Mouse (Mus musculus): ENCODE measurements at regions not wholly inside any gene's neighbourhood (a gene's known extent, or its start where the extent isn't known, plus 50 kb on each side); places are given as distances from the start of the nearest gene placed in this dataset.

GRCm38 (mm10) chr9:101730136-101730535 is 131.5 kb upstream of the 9630041A04Rik start:
- Histone ChIP-seq H3K27me3 (ENCODE audit: control insufficient read depth, insufficient read depth, low read length) (no peaks in the 10 kb centered on the region), H3K4me1 (ENCODE audit: control insufficient read depth, insufficient read depth, low read length) (peaks cover 7% of the 10 kb centered on the region; the same call in 1 of the 2 replicates), H3K9ac (replicated peaks; ENCODE audit: low read depth, low read length) (no peak overlapping the region), H3K27ac (ENCODE audit: low read depth, low read length) (no peak overlapping the region), H3K9me3 (ENCODE audit: control insufficient read depth, low read length) (no peaks in the 10 kb centered on the region), H3K36me3 (ENCODE audit: control insufficient read depth, insufficient read depth, low read length) (no peaks in the 10 kb centered on the region), H3K4me2 (ENCODE audit: low read depth, low read length) (no peak overlapping the region), H3K4me3 (ENCODE audit: low read depth, low read length) (no peak overlapping the region)
- 7% methylated on average over 3 of the region's 3 CpGs for WGBS
- ATAC-seq (ENCODE audit: low read depth) = no peak

GRCm38 (mm10) chr9:101717911-101718310 is 143.7 kb upstream of the 9630041A04Rik start:
- peak; percentile 66; the same call in 1 of the 2 replicates for ATAC-seq (ENCODE audit: low read depth)
- H3K27me3 ChIP-seq (ENCODE audit: control insufficient read depth, insufficient read depth, low read length) = no peaks in the 10 kb centered on the region
- WGBS = 24% methylated on average over 2 of the region's 2 CpGs

GRCm38 (mm10) chr9:101716326-101716725 is 145.3 kb upstream of the 9630041A04Rik start:
- no peak for ATAC-seq (ENCODE audit: low read depth)
- no peak overlapping the region for H3K9ac ChIP-seq (replicated peaks; ENCODE audit: low read depth, low read length)
- WGBS = 69% methylated on average over 5 of the region's 5 CpGs
- H3K9me3 ChIP-seq (ENCODE audit: control insufficient read depth, low read length) = no peaks in the 10 kb centered on the region
- no peak overlapping the region for H3K4me3 ChIP-seq (ENCODE audit: low read depth, low read length)
- 0 out of 2 replicates have a peak, but pooled peaks cover 8% of the 10 kb centered on the region for H3K4me1 ChIP-seq (ENCODE audit: control insufficient read depth, insufficient read depth, low read length)
- H3K27me3 ChIP-seq (ENCODE audit: control insufficient read depth, insufficient read depth, low read length) = no peaks in the 10 kb centered on the region
- no peak overlapping the region for H3K4me2 ChIP-seq (ENCODE audit: low read depth, low read length)
- no peaks in the 10 kb centered on the region for H3K36me3 ChIP-seq (ENCODE audit: control insufficient read depth, insufficient read depth, low read length)
- no peak overlapping the region for H3K27ac ChIP-seq (ENCODE audit: low read depth, low read length)

More at GRCm38 (mm10) chr9:101717911-101718310, 143.7 kb upstream of the 9630041A04Rik start:
- no peak overlapping the region for H3K4me2 ChIP-seq (ENCODE audit: low read depth, low read length)
- H3K9ac ChIP-seq (replicated peaks; ENCODE audit: low read depth, low read length) = no peak overlapping the region
- 0 out of 2 replicates have a peak, but pooled peaks cover 8% of the 10 kb centered on the region for H3K4me1 ChIP-seq (ENCODE audit: control insufficient read depth, insufficient read depth, low read length)
- no peak overlapping the region for H3K4me3 ChIP-seq (ENCODE audit: low read depth, low read length)
- peak overlapping the region; percentile 62 for H3K27ac ChIP-seq (ENCODE audit: low read depth, low read length)
- no peaks in the 10 kb centered on the region for H3K9me3 ChIP-seq (ENCODE audit: control insufficient read depth, low read length)
- no peaks in the 10 kb centered on the region for H3K36me3 ChIP-seq (ENCODE audit: control insufficient read depth, insufficient read depth, low read length)

GRCm38 (mm10) chr9:101714805-101715204 is 146.8 kb upstream of the 9630041A04Rik start:
- no peak overlapping the region for H3K9ac ChIP-seq (replicated peaks; ENCODE audit: low read depth, low read length)
- 0 out of 2 replicates have a peak, but pooled peaks cover 8% of the 10 kb centered on the region for H3K4me1 ChIP-seq (ENCODE audit: control insufficient read depth, insufficient read depth, low read length)
- ATAC-seq (ENCODE audit: low read depth) = no peak
- no peak overlapping the region for H3K4me3 ChIP-seq (ENCODE audit: low read depth, low read length)
- no peaks in the 10 kb centered on the region for H3K36me3 ChIP-seq (ENCODE audit: control insufficient read depth, insufficient read depth, low read length)
- no peaks in the 10 kb centered on the region for H3K27me3 ChIP-seq (ENCODE audit: control insufficient read depth, insufficient read depth, low read length)
- H3K4me2 ChIP-seq (ENCODE audit: low read depth, low read length) = no peak overlapping the region
- no peak overlapping the region for H3K27ac ChIP-seq (ENCODE audit: low read depth, low read length)
- WGBS = 41% methylated on average over 5 of the region's 5 CpGs
- H3K9me3 ChIP-seq (ENCODE audit: control insufficient read depth, low read length) = no peaks in the 10 kb centered on the region

GRCm38 (mm10) chr9:101710611-101711071 is 151.0 kb upstream of the 9630041A04Rik start:
- no peak for ATAC-seq (ENCODE audit: low read depth)
- H3K27ac ChIP-seq (ENCODE audit: low read depth, low read length) = no peak overlapping the region
- no peaks in the 10 kb centered on the region for H3K27me3 ChIP-seq (ENCODE audit: control insufficient read depth, insufficient read depth, low read length)
- no peaks in the 10 kb centered on the region for H3K9me3 ChIP-seq (ENCODE audit: control insufficient read depth, low read length)
- no peaks in the 10 kb centered on the region for H3K36me3 ChIP-seq (ENCODE audit: control insufficient read depth, insufficient read depth, low read length)
- H3K9ac ChIP-seq (replicated peaks; ENCODE audit: low read depth, low read length) = no peak overlapping the region
- H3K4me3 ChIP-seq (ENCODE audit: low read depth, low read length) = no peak overlapping the region
- no peaks in the 10 kb centered on the region for H3K4me1 ChIP-seq (ENCODE audit: control insufficient read depth, insufficient read depth, low read length)
- no peak overlapping the region for H3K4me2 ChIP-seq (ENCODE audit: low read depth, low read length)
- WGBS = 83% methylated on average over 8 of the region's 8 CpGs

GRCm38 (mm10) chr9:101700368-101700767 is 161.3 kb upstream of the 9630041A04Rik start:
- no peak overlapping the region for H3K4me3 ChIP-seq (ENCODE audit: low read depth, low read length)
- H3K4me2 ChIP-seq (ENCODE audit: low read depth, low read length) = no peak overlapping the region
- H3K9ac ChIP-seq (replicated peaks; ENCODE audit: low read depth, low read length) = no peak overlapping the region
- 65% methylated on average over 7 of the region's 7 CpGs for WGBS
- no peaks in the 10 kb centered on the region for H3K9me3 ChIP-seq (ENCODE audit: control insufficient read depth, low read length)
- no peaks in the 10 kb centered on the region for H3K36me3 ChIP-seq (ENCODE audit: control insufficient read depth, insufficient read depth, low read length)
- ATAC-seq (ENCODE audit: low read depth) = no peak
- H3K27ac ChIP-seq (ENCODE audit: low read depth, low read length) = no peak overlapping the region
- no peaks in the 10 kb centered on the region for H3K27me3 ChIP-seq (ENCODE audit: control insufficient read depth, insufficient read depth, low read length)
- H3K4me1 ChIP-seq (ENCODE audit: control insufficient read depth, insufficient read depth, low read length) = no peaks in the 10 kb centered on the region

- 94% methylated on average over 5 of the region's 5 CpGs for WGBS
- Histone ChIP-seq H3K4me2 (ENCODE audit: low read depth, low read length) (no peak overlapping the region), H3K36me3 (ENCODE audit: control insufficient read depth, insufficient read depth, low read length) (no peaks in the 10 kb centered on the region), H3K27ac (ENCODE audit: low read depth, low read length) (no peak overlapping the region), H3K4me3 (ENCODE audit: low read depth, low read length) (no peak overlapping the region), H3K27me3 (ENCODE audit: control insufficient read depth, insufficient read depth, low read length) (no peaks in the 10 kb centered on the region), H3K4me1 (ENCODE audit: control insufficient read depth, insufficient read depth, low read length) (peaks cover 9% of the 10 kb centered on the region; the same call in 1 of the 2 replicates), H3K9ac (replicated peaks; ENCODE audit: low read depth, low read length) (no peak overlapping the region), H3K9me3 (ENCODE audit: control insufficient read depth, low read length) (no peaks in the 10 kb centered on the region)
- no peak for ATAC-seq (ENCODE audit: low read depth)
Measured at GRCm38 (mm10) chr9:101694054-101694453, 167.6 kb upstream of the 9630041A04Rik start.

GRCm38 (mm10) chr9:101691336-101691735 is 170.3 kb upstream of the 9630041A04Rik start:
- H3K27ac ChIP-seq (ENCODE audit: low read depth, low read length) = no peak overlapping the region; the same call in 1 of the 2 replicates
- H3K4me1 ChIP-seq (ENCODE audit: control insufficient read depth, insufficient read depth, low read length) = peaks cover 9% of the 10 kb centered on the region; the same call in 1 of the 2 replicates
- H3K36me3 ChIP-seq (ENCODE audit: control insufficient read depth, insufficient read depth, low read length) = no peaks in the 10 kb centered on the region
- no peaks in the 10 kb centered on the region for H3K9me3 ChIP-seq (ENCODE audit: control insufficient read depth, low read length)
- no peak overlapping the region for H3K4me3 ChIP-seq (ENCODE audit: low read depth, low read length)
- ATAC-seq (ENCODE audit: low read depth) = no peak
- no peak overlapping the region for H3K9ac ChIP-seq (replicated peaks; ENCODE audit: low read depth, low read length)
- WGBS = 78% methylated on average over 6 of the region's 6 CpGs
- H3K27me3 ChIP-seq (ENCODE audit: control insufficient read depth, insufficient read depth, low read length) = no peaks in the 10 kb centered on the region
- no peak overlapping the region for H3K4me2 ChIP-seq (ENCODE audit: low read depth, low read length)

GRCm38 (mm10) chr9:101690916-101691315 is 170.7 kb upstream of the 9630041A04Rik start:
- ATAC-seq (ENCODE audit: low read depth) = no peak
- Histone ChIP-seq H3K36me3 (ENCODE audit: control insufficient read depth, insufficient read depth, low read length) (no peaks in the 10 kb centered on the region), H3K9me3 (ENCODE audit: control insufficient read depth, low read length) (no peaks in the 10 kb centered on the region), H3K9ac (replicated peaks; ENCODE audit: low read depth, low read length) (peak overlapping the region; percentile 33), H3K4me2 (ENCODE audit: low read depth, low read length) (peak overlapping the region; percentile 30; the same call in 1 of the 2 replicates), H3K4me3 (ENCODE audit: low read depth, low read length) (no peak overlapping the region), H3K27ac (ENCODE audit: low read depth, low read length) (no peak overlapping the region; the same call in 1 of the 2 replicates), H3K27me3 (ENCODE audit: control insufficient read depth, insufficient read depth, low read length) (no peaks in the 10 kb centered on the region), H3K4me1 (ENCODE audit: control insufficient read depth, insufficient read depth, low read length) (peaks cover 9% of the 10 kb centered on the region; the same call in 1 of the 2 replicates)
- 31% methylated on average over 7 of the region's 7 CpGs for WGBS

Data from neural tube, embryonic 14.5 days (tissue).